Mouse (Mus musculus) limb, embryonic 14.5 days (tissue): Measurements from ENCODE around the gene Herc1. TPM values are rescaled to one million over a fixed set of nuclear protein-coding genes. Genes with fewer than 3 reads are reported as not detected.

Experiments used
- ATAC-seq: fragments of 200-750 bp; cut with Nextera tagmentation; 2 replicates; pipeline ENCODE4 v1.8.0; 2017; ENCODE audit warnings: low read depth, moderate number of reproducible peaks, moderate TSS enrichment; ENCODE audit not compliant: low FRiP score
- DNase-seq: peaks from one replicate; pipeline ENCODE4 v3.0.0-alpha.2; 2015; ENCODE audit warnings: low spot score
- H3K27ac ChIP-seq: fragments of 300-500 bp; sonication (generic); replicated peaks from 2 replicates; pipeline ENCODE4 v1.5.1; 2014; ENCODE audit warnings: low read depth, mild to moderate bottlenecking, low read length, moderate library complexity, mixed read lengths
- H3K27me3 ChIP-seq: fragments of 300-500 bp; sonication (generic); 2 replicates; pipeline ENCODE4 v1.6.1; 2014; ENCODE audit warnings: low read length, mixed read lengths; ENCODE audit not compliant: control insufficient read depth, insufficient read depth
- H3K36me3 ChIP-seq: fragments of 300-500 bp; sonication (generic); 2 replicates; pipeline ENCODE4 v1.6.1; 2014; ENCODE audit warnings: mild to moderate bottlenecking, low read length, moderate library complexity, mixed read lengths; ENCODE audit not compliant: control insufficient read depth, insufficient read depth
- H3K4me1 ChIP-seq: fragments of 300-500 bp; sonication (generic); 2 replicates; pipeline ENCODE4 v1.6.1; 2014; ENCODE audit warnings: antibody characterized with exemption, low read length, mixed read lengths; ENCODE audit not compliant: control insufficient read depth, insufficient read depth
- H3K4me2 ChIP-seq: fragments of 300-500 bp; sonication (generic); replicated peaks from 2 replicates; pipeline ENCODE4 v1.6.1; 2014; ENCODE audit warnings: low read depth, mild to moderate bottlenecking, low read length, moderate library complexity; ENCODE audit not compliant: severe bottlenecking
- H3K4me3 ChIP-seq: fragments of 300-500 bp; sonication (generic); replicated peaks from 2 replicates; pipeline ENCODE4 v1.5.1; 2014; ENCODE audit warnings: low read length
- H3K9ac ChIP-seq: fragments of 300-500 bp; sonication (generic); 2 replicates; pipeline ENCODE4 v1.6.1; 2014; ENCODE audit warnings: mild to moderate bottlenecking, low read depth, low read length, moderate library complexity; ENCODE audit not compliant: severe bottlenecking
- H3K9me3 ChIP-seq: fragments of 300-500 bp; sonication (generic); 2 replicates; pipeline ENCODE4 v1.6.1; 2016; ENCODE audit warnings: low read length; ENCODE audit not compliant: control insufficient read depth
- POLR2A ChIP-seq: fragments of 200-500 bp; IDR thresholded peaks from 2 replicates; pipeline ENCODE4 v1.8.0; 2012; ENCODE audit warnings: inconsistent platforms, mild to moderate bottlenecking, moderate library complexity, borderline replicate concordance; ENCODE audit not compliant: insufficient read depth, insufficient read length; ENCODE audit errors: extremely low read depth
- WGBS: fragments of 180-500 bp; shearing (Covaris S2); extraction: QIAGEN DNeasy Blood & Tissue Kit; methylation state at CpG from one replicate; pipeline ENCODE4 v1.1.7; 2014; 5-methylcytosine and 5-hydroxymethylcytosine counted together
- polyA plus RNA-seq, 2 experiments: library from polyadenylated mRNA; depleted of rRNA in 1 of 2; stranded (reverse) in 1 of 2; unstranded in 1 of 2; fragments of >200 nt; fragmentation: Nextera tagmentation in 1 of 2; extraction: Ambion mirVana in 1 of 2; gene quantifications; 2 replicates each; pipeline versions ENCODE4 v1.2.1 to v1.2.3; 2012 to 2014

Herc1 gene
- polyA plus RNA-seq, 2 experiments = 20.6 to 23.5 TPM

- no peak for DNase-seq
- ATAC-seq = peak; percentile 32; the same call in 1 of the 2 replicates
These were observed 659 bp downstream of the Herc1 start for GRCm38 (mm10) chr9:66350788-66351430.

GRCm38 (mm10) chr9:66352704-66353103, 2.5 kb downstream of the Herc1 start:
- H3K27ac ChIP-seq = no peak overlapping the region
- WGBS = 66% methylated on average over 2 of the region's 2 CpGs
- H3K27me3 ChIP-seq = no peaks in the 10 kb centered on the region
- no peak overlapping the region for H3K4me3 ChIP-seq
- H3K36me3 ChIP-seq = no peaks in the 10 kb centered on the region
- no peak for TF ChIP-seq POLR2A
- ATAC-seq = no peak
- H3K4me2 ChIP-seq = no peak overlapping the region
- no peaks in the 10 kb centered on the region for H3K9me3 ChIP-seq
- no peak for DNase-seq
- H3K4me1 ChIP-seq = peaks cover 11% of the 10 kb centered on the region
- no peak overlapping the region for H3K9ac ChIP-seq

More at GRCm38 (mm10) chr9:66350788-66351430, 659 bp downstream of the Herc1 start:
- Histone ChIP-seq H3K9ac (peak overlapping the region; percentile 95), H3K27ac (peak overlapping the region; percentile 89), H3K4me2 (peak overlapping the region; percentile 66), H3K4me1 (peaks cover 11% of the 10 kb centered on the region), H3K4me3 (peak overlapping the region; percentile 73), H3K36me3 (no peaks in the 10 kb centered on the region), H3K27me3 (no peaks in the 10 kb centered on the region), H3K9me3 (no peaks in the 10 kb centered on the region)
- 2% methylated on average over 30 of the region's 32 CpGs for WGBS
- TF ChIP-seq POLR2A = no peak

- Histone ChIP-seq H3K9ac (no peak overlapping the region), H3K4me3 (no peak overlapping the region), H3K27me3 (no peaks in the 10 kb centered on the region), H3K27ac (no peak overlapping the region), H3K4me1 (no peaks in the 10 kb centered on the region), H3K9me3 (no peaks in the 10 kb centered on the region), H3K4me2 (no peak overlapping the region), H3K36me3 (no peaks in the 10 kb centered on the region)
- DNase-seq = no peak
- no peak for ATAC-seq
- TF ChIP-seq POLR2A = no peak
- WGBS = 85% methylated on average over 4 of the region's 4 CpGs
These were observed 8.9 kb downstream of the Herc1 start for GRCm38 (mm10) chr9:66359135-66359534.

- DNase-seq (no peak), ATAC-seq (no peak)
- Histone ChIP-seq H3K36me3 (no peaks in the 10 kb centered on the region), H3K4me1 (no peaks in the 10 kb centered on the region), H3K4me3 (no peak overlapping the region), H3K27me3 (no peaks in the 10 kb centered on the region), H3K9ac (no peak overlapping the region), H3K4me2 (no peak overlapping the region), H3K27ac (no peak overlapping the region), H3K9me3 (no peaks in the 10 kb centered on the region)
- 87% methylated on average over 14 of the region's 14 CpGs for WGBS
- no peak for TF ChIP-seq POLR2A
These were observed 10.0 kb downstream of the Herc1 start for GRCm38 (mm10) chr9:66360143-66360690.

GRCm38 (mm10) chr9:66368890-66369433, 18.7 kb downstream of the Herc1 start:
- 70% methylated on average over 4 of the region's 4 CpGs for WGBS
- H3K27ac ChIP-seq = no peak overlapping the region
- H3K9ac ChIP-seq = no peak overlapping the region
- TF ChIP-seq POLR2A = no peak
- H3K4me2 ChIP-seq = no peak overlapping the region
- ATAC-seq (no peak), DNase-seq (no peak)
- no peaks in the 10 kb centered on the region for H3K27me3 ChIP-seq
- H3K4me1 ChIP-seq = no peaks in the 10 kb centered on the region; the same call in 1 of the 2 replicates
- H3K9me3 ChIP-seq = no peaks in the 10 kb centered on the region
- H3K36me3 ChIP-seq = peaks cover 19% of the 10 kb centered on the region
- H3K4me3 ChIP-seq = no peak overlapping the region
